Mouse (Mus musculus) neural tube, embryonic 14.5 days (tissue): ENCODE data around the gene Vwa8. TPM values are rescaled to one million over a fixed set of nuclear protein-coding genes. Genes with fewer than 3 reads are reported as not detected.
"Not testable (repeated sequence)": the region's sequence is repeated elsewhere in the genome, so short reads cannot be mapped to it uniquely, and the experiment has no call there.

ENCODE experiments used
- ATAC-seq: fragments of 200-750 bp; cut with Nextera tagmentation; 2 replicates; pipeline ENCODE4 v1.8.0; 2017; ENCODE audit warnings: low read depth, mild to moderate bottlenecking, moderate TSS enrichment, moderate library complexity
- H3K27ac ChIP-seq: fragments of 300-500 bp; sonication (generic); 2 replicates; pipeline ENCODE4 v1.5.1; 2014; ENCODE audit warnings: low read depth, mild to moderate bottlenecking, control low read depth, low read length, moderate library complexity, mixed read lengths
- H3K27me3 ChIP-seq: fragments of 300-500 bp; sonication (generic); 2 replicates; pipeline ENCODE4 v1.6.1; 2014; ENCODE audit warnings: low read length; ENCODE audit not compliant: control insufficient read depth, insufficient read depth
- H3K36me3 ChIP-seq: fragments of 300-500 bp; sonication (generic); 2 replicates; pipeline ENCODE4 v1.6.1; 2014; ENCODE audit warnings: low read length, mixed read lengths; ENCODE audit not compliant: control insufficient read depth, insufficient read depth
- H3K4me1 ChIP-seq: fragments of 300-500 bp; sonication (generic); 2 replicates; pipeline ENCODE4 v1.6.1; 2014; ENCODE audit warnings: low read length; ENCODE audit not compliant: control insufficient read depth, insufficient read depth
- H3K4me2 ChIP-seq: fragments of 300-500 bp; sonication (generic); 2 replicates; pipeline ENCODE4 v1.6.1; 2014; ENCODE audit warnings: mild to moderate bottlenecking, low read depth, low read length, control low read depth
- H3K4me3 ChIP-seq: fragments of 300-500 bp; sonication (generic); 2 replicates; pipeline ENCODE4 v1.5.1; 2014; ENCODE audit warnings: low read depth, low read length, control low read depth, mixed read lengths
- H3K9ac ChIP-seq: fragments of 300-500 bp; sonication (generic); replicated peaks from 2 replicates; pipeline ENCODE4 v1.6.1; 2014; ENCODE audit warnings: low read depth, mild to moderate bottlenecking, control low read depth, low read length, mixed read lengths
- H3K9me3 ChIP-seq: fragments of 300-500 bp; sonication (generic); 2 replicates; pipeline ENCODE4 v1.6.1; 2016; ENCODE audit warnings: low read length; ENCODE audit not compliant: control insufficient read depth
- WGBS: fragments of 180-500 bp; shearing (Covaris S2); extraction: QIAGEN DNeasy Blood & Tissue Kit; methylation state at CpG from one replicate; pipeline ENCODE4 v1.1.7; 2014; 5-methylcytosine and 5-hydroxymethylcytosine counted together
- polyA plus RNA-seq: library from polyadenylated mRNA; unstranded; fragments of >200 nt; fragmentation: Nextera tagmentation; extraction: Ambion mirVana; gene quantifications from 2 replicates; pipeline ENCODE4 v1.2.1, GENCODE M21; 2014

Gene Vwa8
- polyA plus RNA-seq, 1 experiment from 2014 or later = 8.7 TPM

DNA sequence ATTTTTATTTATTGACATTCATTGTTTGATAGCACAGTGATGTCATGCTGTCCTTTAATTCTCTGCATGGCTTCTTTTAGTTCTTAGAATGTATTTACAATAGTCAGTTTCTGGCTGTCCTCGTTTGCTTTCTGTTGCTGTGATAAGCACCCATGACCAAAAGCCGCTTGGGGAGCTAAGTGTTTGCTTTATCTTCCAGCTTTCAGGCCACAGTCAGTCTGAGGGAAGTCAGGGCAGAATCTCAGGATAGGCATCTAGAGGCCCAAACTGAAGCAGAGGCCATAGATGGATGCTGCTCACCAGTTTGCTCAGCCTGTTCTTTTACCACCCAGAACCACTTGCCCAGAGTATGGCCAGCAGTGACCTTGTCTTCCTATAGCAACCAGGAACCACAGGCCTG is 28.3 kb downstream of the Vwa8 start:
- Histone ChIP-seq H3K9ac (no peak overlapping the region), H3K36me3 (peaks cover 3% of the 10 kb centered on the region; the same call in 1 of the 2 replicates), H3K4me2 (no peak overlapping the region), H3K4me1 (no peaks in the 10 kb centered on the region), H3K4me3 (no peak overlapping the region), H3K27ac (no peak overlapping the region), H3K27me3 (no peaks in the 10 kb centered on the region), H3K9me3 (no peaks in the 10 kb centered on the region)
- no peak for ATAC-seq
- WGBS = 80% methylated on average over 2 of the region's 2 CpGs

DNA sequence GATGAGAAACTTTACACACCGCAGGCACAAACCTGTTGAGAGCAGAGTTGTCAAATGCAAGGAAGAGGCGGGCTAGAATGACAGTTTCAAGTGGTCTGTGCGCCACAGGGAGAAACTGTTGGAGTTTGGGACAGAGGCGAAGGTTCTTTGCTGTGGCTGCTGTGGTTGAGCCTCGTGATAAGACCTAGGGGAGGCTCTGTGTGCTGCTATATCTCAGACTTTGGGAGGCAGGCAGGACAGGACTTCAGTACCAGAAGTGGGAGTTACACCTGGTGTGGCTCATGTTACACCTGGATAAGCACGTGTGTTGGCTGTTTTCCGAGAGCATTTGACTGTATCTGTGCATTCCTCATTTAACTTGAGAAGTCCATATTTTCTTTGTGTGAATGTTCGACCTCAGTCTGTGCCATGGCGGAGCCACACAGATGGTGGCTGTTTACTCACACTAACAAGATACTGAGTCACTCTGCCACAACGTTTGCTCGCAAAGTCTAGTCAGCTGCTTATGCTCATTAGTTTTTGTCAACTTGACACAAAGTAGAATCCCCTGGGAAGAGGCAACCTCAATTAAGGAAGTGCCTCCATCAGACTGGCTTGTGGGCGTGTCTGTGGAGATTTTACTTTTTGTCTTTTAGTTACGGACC is 29.7 kb downstream of the Vwa8 start:
- Histone ChIP-seq H3K27me3 (no peaks in the 10 kb centered on the region), H3K27ac (no peak overlapping the region), H3K36me3 (no peaks in the 10 kb centered on the region), H3K4me3 (no peak overlapping the region), H3K4me1 (no peaks in the 10 kb centered on the region), H3K9ac (no peak overlapping the region), H3K4me2 (no peak overlapping the region), H3K9me3 (no peaks in the 10 kb centered on the region)
- no peak for ATAC-seq
- 84% methylated on average over 13 of the region's 13 CpGs for WGBS

DNA sequence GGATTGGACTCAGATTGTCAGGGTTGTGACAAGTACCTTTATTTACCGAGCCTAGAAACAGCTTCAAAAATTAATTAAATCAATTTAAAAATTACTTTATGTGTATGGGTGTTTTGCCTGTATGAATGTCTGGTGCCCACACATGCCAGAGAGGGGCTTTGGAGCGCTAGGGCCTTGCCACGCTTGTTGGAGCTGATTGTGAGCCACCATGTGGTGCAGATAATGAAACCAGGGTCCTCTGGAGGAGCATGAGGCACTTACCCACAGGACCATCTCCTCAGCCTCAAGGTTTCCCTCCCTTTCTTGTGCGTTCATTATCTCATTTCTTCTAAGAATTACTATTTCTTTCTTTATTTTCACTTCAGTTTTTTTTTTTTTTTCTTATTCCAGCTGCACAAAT is 32.0 kb downstream of the Vwa8 start:
- H3K9ac ChIP-seq = no peak overlapping the region
- H3K4me1 ChIP-seq = no peaks in the 10 kb centered on the region
- 73% methylated on average over 4 of the region's 4 CpGs for WGBS
- ATAC-seq = no peak
- H3K4me3 ChIP-seq = no peak overlapping the region
- no peaks in the 10 kb centered on the region for H3K27me3 ChIP-seq
- no peaks in the 10 kb centered on the region for H3K36me3 ChIP-seq
- H3K27ac ChIP-seq = no peak overlapping the region
- no peaks in the 10 kb centered on the region for H3K9me3 ChIP-seq
- H3K4me2 ChIP-seq = no peak overlapping the region

DNA sequence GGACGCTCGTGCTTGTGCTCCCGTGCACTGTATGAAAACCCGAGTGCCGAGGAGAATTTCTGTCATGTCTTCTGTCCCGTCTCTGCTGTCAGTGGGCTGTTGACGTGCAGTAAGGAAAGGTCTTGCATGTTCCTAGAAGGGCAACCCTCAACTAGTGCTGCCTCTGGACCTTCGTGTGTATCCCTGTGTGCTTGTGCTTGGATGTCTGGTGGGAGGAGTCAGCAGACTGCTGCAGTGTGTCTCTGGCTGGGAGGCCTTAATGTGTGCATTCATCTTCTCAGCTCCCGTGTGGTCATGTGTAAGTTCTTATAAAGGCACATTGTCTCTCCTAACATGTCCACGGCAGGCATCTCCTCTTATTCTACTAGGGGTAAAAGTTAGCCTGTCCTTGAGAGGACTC is 32.7 kb downstream of the Vwa8 start:
- no peak overlapping the region for H3K4me2 ChIP-seq
- no peaks in the 10 kb centered on the region for H3K27me3 ChIP-seq
- H3K4me3 ChIP-seq = no peak overlapping the region
- 64% methylated on average over 10 of the region's 10 CpGs for WGBS
- no peak for ATAC-seq
- H3K9me3 ChIP-seq = no peaks in the 10 kb centered on the region
- no peak overlapping the region for H3K9ac ChIP-seq
- H3K4me1 ChIP-seq = no peaks in the 10 kb centered on the region
- H3K36me3 ChIP-seq = no peaks in the 10 kb centered on the region
- no peak overlapping the region for H3K27ac ChIP-seq

DNA sequence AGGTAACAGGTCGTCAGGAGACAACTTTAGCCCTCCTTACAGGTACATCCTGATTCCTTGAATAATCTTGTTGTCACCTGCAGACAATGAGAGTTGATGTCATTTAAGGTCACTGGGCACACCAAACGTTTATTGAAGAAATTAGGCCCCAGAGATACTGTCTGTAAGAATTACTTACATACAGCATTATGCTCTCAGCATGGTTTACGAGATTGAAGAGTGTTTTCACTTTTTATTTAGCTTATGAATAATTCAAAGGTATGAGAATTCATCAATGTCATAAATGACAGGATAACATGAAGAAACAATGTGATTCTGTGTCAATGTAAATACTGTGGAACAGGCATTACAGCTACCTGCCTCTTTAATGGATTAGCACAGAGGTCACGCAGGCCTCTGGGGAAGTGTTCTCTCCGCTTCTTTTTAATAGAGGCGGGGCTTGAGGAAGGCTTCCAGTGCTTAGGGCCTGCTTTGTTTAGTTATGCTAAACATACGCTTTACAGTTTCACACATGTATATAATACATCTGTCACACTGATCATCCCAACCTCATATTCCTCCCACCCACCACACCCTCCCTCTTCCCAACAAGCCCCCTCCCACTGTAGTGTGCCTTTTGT is 37.2 kb downstream of the Vwa8 start:
- Histone ChIP-seq H3K27ac (no peak overlapping the region), H3K36me3 (no peaks in the 10 kb centered on the region), H3K9ac (no peak overlapping the region), H3K4me2 (no peak overlapping the region), H3K27me3 (no peaks in the 10 kb centered on the region), H3K4me1 (no peaks in the 10 kb centered on the region), H3K9me3 (no peaks in the 10 kb centered on the region), H3K4me3 (no peak overlapping the region)
- ATAC-seq = no peak
- 52% methylated on average over 7 of the region's 7 CpGs for WGBS

DNA sequence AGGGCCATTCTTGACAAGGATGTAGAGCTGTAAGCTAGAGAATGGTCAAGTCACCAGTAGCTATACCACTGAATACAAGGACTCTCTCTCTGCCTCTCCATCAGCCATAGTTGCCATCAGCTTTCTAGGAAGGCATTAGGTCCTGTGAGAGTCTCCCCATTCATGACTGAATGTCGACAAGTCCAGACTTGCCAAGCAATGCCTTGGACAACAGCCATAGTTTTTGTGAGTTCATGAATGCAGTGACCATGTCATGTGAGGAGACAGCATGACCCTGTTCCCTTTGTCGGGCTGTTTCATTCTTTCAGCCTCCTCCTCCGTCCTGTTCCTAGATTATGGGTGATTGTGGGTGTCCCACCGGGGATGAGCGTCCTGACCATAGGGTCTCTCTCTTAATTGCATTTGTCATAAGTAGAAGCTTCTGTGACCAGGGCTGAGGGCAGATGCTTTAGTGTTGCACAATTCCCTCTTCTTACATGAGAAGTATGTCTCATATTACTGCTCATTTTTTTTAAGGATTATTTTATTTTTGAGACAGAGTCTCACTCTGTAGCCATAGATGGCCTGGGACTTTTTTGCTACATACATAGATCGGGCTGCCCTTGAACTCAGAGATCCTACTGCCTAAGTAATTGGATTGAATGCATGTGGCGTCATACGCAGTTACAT is 37.8 kb downstream of the Vwa8 start:
- no peak for ATAC-seq
- Histone ChIP-seq H3K27me3 (no peaks in the 10 kb centered on the region), H3K4me1 (no peaks in the 10 kb centered on the region), H3K9ac (no peak overlapping the region), H3K27ac (no peak overlapping the region), H3K36me3 (no peaks in the 10 kb centered on the region), H3K4me2 (no peak overlapping the region), H3K4me3 (no peak overlapping the region), H3K9me3 (no peaks in the 10 kb centered on the region)
- WGBS = 89% methylated on average over 8 of the region's 8 CpGs

DNA sequence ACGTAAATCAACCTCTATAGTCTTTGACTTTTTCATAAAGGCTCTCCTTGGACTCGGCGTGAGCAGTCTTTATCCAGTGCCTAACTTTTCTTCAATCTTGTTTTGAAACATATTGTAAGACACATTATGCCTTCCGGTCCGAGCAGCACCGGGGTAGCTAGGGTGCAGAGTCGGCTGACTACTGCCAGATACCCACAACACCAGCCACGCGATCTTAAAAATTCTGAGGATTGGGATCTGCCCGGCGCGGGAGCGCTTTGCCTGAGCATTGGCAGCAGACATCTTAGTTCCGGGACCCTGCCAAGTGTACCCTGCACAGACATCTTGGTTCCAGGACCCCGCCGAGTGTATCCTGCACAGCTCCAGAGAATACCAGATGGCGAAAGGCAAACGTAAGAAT is 38.6 kb downstream of the Vwa8 start:
- H3K27ac ChIP-seq, H3K4me3 ChIP-seq, H3K9ac ChIP-seq, H3K27me3 ChIP-seq, ATAC-seq, H3K4me2 ChIP-seq, H3K4me1 ChIP-seq, H3K9me3 ChIP-seq, H3K36me3 ChIP-seq: not testable (repeated sequence)
- 95% methylated on average over 14 of the region's 18 CpGs for WGBS

DNA sequence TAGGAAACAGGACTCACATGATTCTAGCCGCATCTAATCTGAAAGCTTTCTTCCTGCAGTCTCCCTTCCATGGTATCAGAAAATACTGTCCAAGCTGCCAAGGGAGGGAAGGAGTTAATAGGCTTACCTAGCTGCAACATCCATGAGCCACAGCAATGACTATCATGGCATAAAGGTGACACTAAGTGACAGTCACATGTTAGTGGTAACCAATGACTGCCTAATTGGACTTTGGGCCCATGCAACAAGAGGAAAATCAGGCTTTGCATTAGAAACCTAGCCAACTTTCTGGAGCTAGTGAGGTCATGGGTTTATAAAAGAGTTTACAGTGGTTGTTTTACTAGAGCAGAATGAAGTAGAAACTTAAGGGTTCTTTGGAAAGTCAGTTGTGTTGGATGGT is 46.6 kb downstream of the Vwa8 start:
- 96% methylated on average over 1 of the region's 1 CpGs for WGBS
- Histone ChIP-seq H3K27ac (no peak overlapping the region), H3K4me2 (no peak overlapping the region), H3K36me3 (no peaks in the 10 kb centered on the region), H3K4me1 (no peaks in the 10 kb centered on the region), H3K4me3 (no peak overlapping the region), H3K9ac (no peak overlapping the region), H3K9me3 (no peaks in the 10 kb centered on the region), H3K27me3 (no peaks in the 10 kb centered on the region)
- ATAC-seq = no peak

DNA sequence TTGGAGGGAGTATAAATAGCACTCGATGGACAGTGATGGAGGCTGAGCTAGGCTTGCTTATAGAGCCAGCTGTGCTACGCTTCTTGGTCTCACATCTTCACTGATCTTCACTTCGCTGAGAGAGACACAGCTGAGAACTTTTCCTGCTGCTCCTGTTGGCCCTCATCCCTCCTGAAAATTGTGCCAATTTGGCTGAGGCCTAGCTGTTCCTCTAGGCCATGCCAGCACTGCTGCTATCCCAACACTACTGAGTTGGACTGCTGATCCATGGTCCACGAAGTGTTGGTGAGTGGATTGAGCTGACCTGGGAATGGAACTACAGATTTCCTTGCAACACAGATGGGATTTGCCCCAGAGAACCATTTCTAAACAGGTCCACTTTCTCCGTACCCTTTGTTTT is 47.4 kb downstream of the Vwa8 start:
- ATAC-seq = no peak
- H3K4me3 ChIP-seq = no peak overlapping the region
- 93% methylated on average over 5 of the region's 5 CpGs for WGBS
- H3K27ac ChIP-seq = no peak overlapping the region
- H3K4me1 ChIP-seq = no peaks in the 10 kb centered on the region
- no peaks in the 10 kb centered on the region for H3K27me3 ChIP-seq
- H3K4me2 ChIP-seq = no peak overlapping the region
- H3K9me3 ChIP-seq = no peaks in the 10 kb centered on the region
- no peaks in the 10 kb centered on the region for H3K36me3 ChIP-seq
- H3K9ac ChIP-seq = no peak overlapping the region
